Mouse (Mus musculus) MEL (cell line): ENCODE measurements around the gene Anapc5.

Experiments
- CTCF ChIP-seq, 3 experiments: IDR thresholded peaks in 2 of 3; conservative IDR thresholded peaks in 1 of 3; 2 replicates each; pipeline ENCODE4 v1.5.1; 2011 to 2012; ENCODE audit warnings: low read length in 3 of 3, low read depth in 2 of 3, mild to moderate bottlenecking in 2 of 3, improper control_type of control experiment in 1 of 3, inconsistent platforms in 1 of 3, mixed read lengths in 1 of 3, moderate library complexity in 1 of 3; ENCODE audit not compliant: control insufficient read depth in 1 of 3, insufficient read depth in 1 of 3, poor library complexity in 1 of 3, severe bottlenecking in 1 of 3
- GATA1 ChIP-seq: IDR thresholded peaks from 2 replicates; pipeline ENCODE4 v1.6.1; 2011; ENCODE audit warnings: low read depth, low read length, improper control_type of control experiment
- MAZ ChIP-seq: IDR thresholded peaks from 2 replicates; pipeline ENCODE4 v1.6.1; 2012; ENCODE audit warnings: low read depth, mild to moderate bottlenecking, inconsistent platforms, low read length, improper control_type of control experiment
- POLR2A ChIP-seq, 2 experiments: IDR thresholded peaks; 2 replicates each; pipeline ENCODE4 v1.6.1; 2011 to 2012; ENCODE audit warnings: low read length in 2 of 2, mild to moderate bottlenecking in 2 of 2, control low read depth in 1 of 2, improper control_type of control experiment in 1 of 2, low read depth in 1 of 2, moderate library complexity in 1 of 2; ENCODE audit not compliant: control insufficient read depth in 1 of 2, insufficient read depth in 1 of 2, poor library complexity in 1 of 2
- RCOR1 ChIP-seq: IDR thresholded peaks from 2 replicates; pipeline ENCODE4 v1.6.1; 2012; ENCODE audit warnings: low read depth, mild to moderate bottlenecking, inconsistent platforms, low read length, improper control_type of control experiment
- SMC3 ChIP-seq: IDR thresholded peaks from 2 replicates; pipeline ENCODE4 v1.6.1; 2011; ENCODE audit warnings: low read depth, low read length, improper control_type of control experiment
- ZKSCAN1 ChIP-seq: IDR thresholded peaks from 2 replicates; pipeline ENCODE4 v1.6.1; 2012; ENCODE audit warnings: low read depth, mild to moderate bottlenecking, inconsistent platforms, low read length, improper control_type of control experiment, moderate library complexity

DNA sequence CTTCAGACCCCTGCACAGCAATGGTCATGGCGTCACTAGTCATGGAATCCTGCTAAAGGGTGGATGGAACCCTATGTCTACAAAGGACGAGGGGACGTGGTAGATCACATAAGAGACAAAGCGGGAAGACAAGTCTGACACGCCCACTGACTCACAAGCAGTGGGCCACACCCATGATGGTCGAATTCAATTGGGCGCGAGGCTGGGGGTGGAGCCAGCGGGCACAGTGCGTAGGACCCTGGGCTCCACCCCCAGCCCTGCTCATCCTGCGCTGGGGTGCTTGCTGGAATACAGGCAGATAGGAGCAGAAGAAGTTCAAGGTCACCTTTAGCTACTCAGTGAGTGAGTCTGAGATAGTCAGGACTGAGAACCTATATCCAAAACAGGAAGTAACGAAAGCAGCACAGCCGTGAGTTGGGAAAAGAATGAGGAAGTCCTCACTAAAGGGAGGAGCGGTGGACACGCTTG lies 52.0 kb downstream of the Anapc5 start:
- no peak for TF ChIP-seq ZKSCAN1
- no peak for TF ChIP-seq GATA1
- no peak for TF ChIP-seq MAZ
- no peak; a peak in 1 of 4 replicates for TF ChIP-seq POLR2A (IDR thresholded peaks at IDR 0.05; ENCODE audit: control insufficient read depth in 1 of 2, insufficient read depth in 1 of 2, low read depth in 1 of 2, low read length in 2 of 2, poor library complexity in 1 of 2)
- no peak for TF ChIP-seq SMC3
- TF ChIP-seq RCOR1: no peak
- no peak for TF ChIP-seq CTCF (IDR thresholded peaks at IDR 0.05 in 2 of 3, conservative IDR thresholded peaks at IDR 0.05 in 1 of 3; ENCODE audit: control insufficient read depth in 1 of 3, insufficient read depth in 1 of 3, low read depth in 2 of 3, low read length in 3 of 3, poor library complexity in 1 of 3, severe bottlenecking in 1 of 3)
